Mouse (Mus musculus): ENCODE measurements at regions not wholly inside any gene's neighbourhood (a gene's known extent, or its start where the extent isn't known, plus 50 kb on each side); places are given as distances from the start of the nearest gene placed in this dataset.

DNA sequence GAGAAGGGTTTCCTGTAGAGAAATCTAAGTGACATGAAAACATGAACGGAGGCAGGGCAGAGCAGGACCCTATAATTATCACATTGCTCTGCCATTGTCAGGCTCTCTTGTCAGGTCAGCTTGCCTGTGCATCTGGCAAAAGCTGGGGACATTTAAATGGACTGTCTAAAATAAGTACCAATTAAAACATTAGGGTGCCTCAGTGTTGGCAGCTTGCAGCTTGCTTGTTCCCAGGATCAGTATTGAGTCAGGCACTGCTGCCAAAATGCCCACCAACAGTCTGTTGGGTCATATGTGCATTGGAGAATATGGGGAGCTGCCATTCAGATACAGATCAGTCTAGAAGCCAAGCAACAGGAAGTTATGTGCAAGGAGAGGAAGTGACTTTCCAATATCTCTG lies 349.5 kb upstream of the B3gat1 start:
- peak; percentile 66 to 91 for DNase-seq (ENCODE audit: low spot score in 2 of 2)

DNA sequence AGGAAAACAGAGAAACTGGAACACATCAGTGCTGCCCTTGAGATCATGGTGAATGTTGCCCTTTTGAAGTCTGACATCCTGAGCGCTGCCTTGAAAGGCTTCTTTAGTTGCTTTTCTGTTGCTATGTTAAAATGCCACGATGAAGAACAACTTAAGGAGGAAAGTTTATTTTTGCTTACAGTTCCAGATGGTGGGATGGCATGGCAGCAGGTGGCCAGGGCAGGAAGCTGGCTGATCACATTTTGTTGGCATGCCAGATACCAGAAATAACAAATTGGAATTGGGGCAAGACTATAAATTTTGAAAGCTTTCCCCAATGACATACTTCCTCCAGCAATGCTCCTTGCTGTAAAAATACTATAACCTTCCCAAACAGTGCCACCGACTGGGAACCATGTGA lies 334.9 kb upstream of the B3gat1 start:
- peak in 1 of 2 experiments; percentile 12 for DNase-seq (ENCODE audit: low spot score in 2 of 2)

DNA sequence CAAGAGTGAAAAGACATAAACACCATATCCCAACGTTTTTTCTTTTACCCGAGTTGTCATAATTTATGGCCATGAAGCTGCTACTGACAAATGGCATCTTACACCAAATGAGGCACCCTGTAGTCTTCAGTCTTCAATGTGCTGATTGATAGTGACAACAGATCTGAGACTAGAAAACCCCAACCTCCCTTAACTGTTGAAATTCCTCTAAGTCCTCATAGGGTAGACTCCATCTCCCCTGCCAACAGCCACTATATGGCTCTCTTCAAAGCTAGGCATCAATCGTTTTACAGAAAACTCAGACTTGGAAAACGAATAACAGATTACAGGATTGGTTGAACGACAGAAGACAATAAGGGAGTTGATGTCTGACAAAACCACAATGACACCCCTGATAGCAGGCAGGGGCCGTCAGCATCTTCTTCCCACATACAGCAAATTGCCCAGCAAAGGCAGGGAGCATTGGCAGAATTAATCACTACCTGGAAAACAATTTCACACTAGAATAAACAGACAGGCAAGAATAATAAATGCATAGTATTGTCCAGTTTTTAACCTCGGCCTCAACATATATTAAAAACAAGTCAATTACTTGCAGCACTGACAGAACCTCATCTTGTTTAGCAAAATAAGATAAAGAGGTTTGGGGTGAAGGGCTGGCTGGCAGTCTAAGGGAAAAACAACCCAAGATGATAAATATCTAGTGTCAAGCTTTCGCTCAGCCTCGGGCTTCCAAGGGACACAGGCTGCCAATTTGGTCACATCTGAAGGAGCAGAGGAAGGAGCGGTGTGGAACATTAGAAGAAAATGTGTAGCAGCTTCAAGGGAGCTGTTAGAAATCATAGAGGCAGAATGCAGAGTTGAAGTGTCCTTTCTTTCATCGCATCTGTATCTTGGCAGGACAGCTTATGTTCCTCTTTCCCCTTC lies 310.4 kb upstream of the B3gat1 start:
- no peak for DNase-seq (ENCODE audit: low spot score in 2 of 2)

DNA sequence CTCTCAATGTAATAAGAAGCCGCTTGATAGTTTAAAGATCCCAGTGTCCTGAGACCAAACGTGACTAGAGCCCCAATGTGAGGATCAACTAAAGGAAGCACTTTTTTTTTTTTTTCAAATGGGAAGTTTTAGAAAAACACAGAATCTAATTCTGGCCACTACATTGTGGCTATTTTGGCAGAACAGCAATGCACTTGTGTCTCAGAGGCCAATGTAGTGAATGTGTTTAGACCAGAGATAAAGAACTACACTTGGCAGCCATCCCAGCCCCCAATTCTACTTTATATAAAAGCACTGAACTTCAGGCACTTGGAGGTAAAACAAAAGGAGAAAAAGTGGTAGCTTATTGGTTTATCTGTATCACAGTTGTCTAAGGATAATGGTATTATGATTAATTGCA lies 298.0 kb upstream of the B3gat1 start:
- peak in 1 of 2 experiments; percentile 44 for DNase-seq (ENCODE audit: low spot score in 2 of 2)

DNA sequence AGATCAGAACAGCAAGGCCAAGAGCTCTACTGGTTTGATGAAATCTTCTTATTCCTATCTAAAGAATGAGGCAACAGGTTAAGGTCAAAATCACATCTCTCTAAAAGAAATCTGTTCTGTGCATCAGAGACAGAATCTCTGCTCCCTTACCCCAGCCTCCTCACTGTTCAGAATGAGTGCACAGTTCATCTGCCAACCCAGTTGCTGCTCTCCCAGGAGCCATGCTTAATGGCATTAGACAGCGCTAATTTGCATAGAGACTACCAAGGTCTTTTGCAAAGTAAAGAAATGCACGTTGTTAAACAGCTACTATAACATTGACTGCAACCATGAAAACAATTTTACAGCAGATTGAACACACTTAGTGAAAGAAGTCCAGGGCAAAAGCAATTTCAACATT lies 296.3 kb upstream of the B3gat1 start:
- no peak for DNase-seq (ENCODE audit: low spot score in 2 of 2)

DNA sequence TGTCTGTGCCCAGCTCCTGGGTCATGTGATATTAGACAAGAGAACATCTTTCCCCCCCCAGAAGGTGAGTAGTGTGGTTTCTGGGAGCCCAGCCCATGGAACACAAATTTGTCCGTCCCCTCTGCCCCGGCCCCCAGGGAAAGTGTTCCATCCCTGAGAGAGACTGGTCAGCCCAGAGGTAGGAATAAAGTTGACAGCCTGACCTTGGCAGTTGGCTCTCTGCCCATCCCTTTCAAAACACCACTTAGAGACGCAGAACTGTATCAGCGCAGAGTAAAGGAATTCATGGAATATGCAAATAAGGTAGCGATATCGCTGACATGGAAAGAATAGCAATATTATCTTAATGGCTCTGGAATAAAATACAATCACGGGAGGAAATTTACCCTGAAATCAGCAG lies 279.6 kb upstream of the B3gat1 start:
- no peak for DNase-seq (ENCODE audit: low spot score in 2 of 2)

DNA sequence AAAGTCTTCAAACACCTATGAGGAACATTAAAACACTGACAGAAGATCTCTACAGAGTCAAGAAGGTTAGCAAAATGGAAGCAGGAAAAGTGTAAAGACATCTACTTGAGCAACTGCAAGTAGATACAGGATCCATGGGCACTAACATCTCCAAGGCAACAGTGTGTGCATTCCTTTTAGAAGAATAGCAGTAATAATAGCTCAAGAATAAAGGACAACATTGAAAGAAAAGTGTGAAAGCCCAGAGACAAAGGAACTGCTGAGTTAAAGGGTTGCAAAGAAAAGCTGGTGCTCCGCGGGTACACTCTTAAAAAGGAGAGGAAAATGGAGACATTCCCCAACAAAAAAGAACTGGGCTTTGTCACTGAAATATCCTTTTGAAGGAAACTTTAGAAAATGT lies 272.4 kb upstream of the B3gat1 start:
- no peak for DNase-seq (ENCODE audit: low spot score in 2 of 2)

DNA sequence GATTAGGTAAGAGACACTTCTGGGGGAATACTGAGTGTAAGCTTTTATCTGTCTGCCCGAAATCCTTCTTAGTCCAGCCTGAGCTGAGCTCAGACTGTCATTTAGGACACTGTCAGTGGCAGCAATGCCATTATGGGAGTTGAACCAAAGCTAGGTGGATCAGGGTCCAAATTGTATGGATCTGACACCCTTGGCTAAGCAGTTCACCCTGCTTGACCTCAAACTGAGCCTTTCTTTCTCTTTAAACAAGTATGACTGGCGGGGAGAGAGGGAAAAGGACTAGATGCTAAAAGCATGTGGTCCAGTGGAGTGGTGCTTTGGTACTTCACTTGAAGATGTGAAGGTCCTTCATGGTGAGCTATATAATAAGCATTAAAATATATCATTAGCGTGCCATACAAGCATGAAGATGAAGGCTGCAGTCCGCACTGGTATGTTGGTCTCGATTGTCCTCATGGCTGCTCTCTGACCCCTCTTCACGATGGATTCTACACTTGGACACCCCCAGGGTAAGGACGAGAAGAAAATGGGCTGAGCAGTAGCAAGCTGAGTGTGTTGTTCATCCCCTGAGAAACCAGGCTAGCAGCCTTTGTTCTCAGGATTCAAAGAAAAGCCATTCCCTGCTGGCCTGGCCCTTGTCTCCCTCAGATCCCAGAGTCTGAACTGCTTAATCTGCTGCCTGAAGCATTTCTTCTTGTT lies 262.7 kb upstream of the B3gat1 start:
- no peak for DNase-seq (ENCODE audit: low spot score in 2 of 2)

DNA sequence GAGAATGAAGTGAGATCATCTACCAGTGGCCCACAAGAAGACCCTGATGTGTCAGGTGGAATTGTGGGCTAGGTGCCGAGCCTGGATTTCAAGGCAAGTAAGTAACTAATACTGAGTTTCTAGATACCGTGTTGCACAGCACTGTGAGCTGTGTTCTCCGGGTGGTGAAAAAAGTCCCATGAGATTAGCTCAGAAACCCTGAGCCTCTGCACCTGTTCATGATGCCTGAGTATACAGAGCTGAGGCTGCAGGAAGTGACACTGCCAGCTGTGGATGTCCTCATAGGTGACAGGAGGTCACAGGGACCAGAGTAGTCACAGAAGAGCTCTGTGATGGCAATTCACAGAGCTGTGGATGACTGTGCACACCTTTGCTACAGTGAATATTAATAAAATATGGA lies 257.2 kb upstream of the B3gat1 start:
- DNase-seq (ENCODE audit: low spot score in 2 of 2), result no peak

DNA sequence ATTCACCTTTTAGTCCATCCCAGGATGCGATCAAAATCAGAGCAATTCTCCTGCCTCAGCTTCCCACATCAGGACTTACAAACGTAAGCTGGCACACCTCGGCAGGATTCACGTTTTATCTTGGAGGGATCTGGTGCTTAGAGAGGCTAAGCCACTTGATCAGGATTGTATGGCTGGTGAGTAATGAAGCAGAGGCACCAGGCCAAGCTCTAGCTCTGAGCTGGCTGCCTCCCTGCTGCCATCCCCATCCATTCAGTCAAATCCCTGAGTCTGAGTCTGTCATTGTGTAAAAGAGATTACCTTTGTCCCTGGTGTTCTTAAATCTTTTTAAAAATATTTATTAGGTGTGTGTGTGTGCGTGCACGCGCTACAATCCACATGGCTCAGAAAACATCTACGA lies 252.6 kb upstream of the B3gat1 start:
- peak in 1 of 2 experiments; percentile 21 for DNase-seq (ENCODE audit: low spot score in 2 of 2)

DNA sequence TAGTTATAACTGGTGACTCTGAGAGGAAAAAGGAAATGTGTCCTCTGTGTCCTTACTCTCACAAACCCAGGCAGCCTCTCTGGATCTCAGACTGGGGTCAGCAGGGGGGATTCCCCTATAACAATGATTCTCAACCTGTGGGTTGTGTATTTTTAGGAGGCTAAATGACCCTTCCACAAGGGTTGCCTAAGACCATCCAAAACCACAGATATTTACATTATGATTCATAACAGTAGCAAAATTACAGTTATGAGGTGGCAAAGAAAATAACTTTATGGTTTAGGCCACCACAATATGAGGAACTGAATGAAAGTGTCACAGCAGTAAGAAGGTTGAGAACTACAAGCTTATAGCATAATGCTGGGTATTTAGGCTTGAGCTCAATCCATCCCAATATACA lies 251.6 kb upstream of the B3gat1 start:
- no peak for DNase-seq (ENCODE audit: low spot score in 2 of 2)

DNA sequence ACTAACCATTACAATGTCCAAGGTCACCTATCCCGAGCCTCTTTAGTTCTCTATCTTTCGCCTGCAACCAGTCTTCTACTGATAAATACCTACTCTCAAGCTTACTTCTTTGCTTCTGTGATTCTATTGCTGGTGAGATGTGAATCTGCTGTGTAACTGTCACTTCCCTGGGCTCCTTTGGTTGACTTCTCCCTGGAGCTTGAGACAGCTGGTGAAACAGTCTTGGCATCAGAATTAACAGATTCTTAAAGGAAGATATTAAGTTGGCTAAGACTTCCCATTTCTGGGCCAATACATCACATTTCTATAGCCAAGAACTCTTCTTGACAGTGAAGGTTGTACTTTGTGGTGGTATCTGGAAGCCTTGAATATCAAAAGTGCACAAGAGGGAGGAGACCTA lies 239.8 kb upstream of the B3gat1 start:
- DNase-seq (ENCODE audit: low spot score in 2 of 2), result no peak

DNA sequence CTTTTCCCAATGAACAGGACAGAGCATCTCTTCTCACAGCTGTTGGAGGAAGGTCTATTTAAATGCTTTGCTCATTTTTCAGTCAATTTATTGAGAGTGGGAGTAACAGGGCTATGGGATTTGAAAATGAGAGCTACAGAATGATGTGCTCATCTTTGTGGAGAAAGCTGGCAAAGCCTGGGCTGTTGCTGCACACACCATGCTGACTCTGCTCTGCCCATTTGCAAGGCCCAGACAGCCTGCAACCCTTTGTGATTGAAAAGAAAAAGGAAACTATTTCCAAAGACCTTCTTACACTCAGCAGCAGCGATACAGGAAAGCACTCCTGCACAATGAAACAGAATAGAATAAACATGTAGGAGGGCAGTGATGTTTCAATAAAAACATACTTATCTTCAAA lies 231.5 kb upstream of the B3gat1 start:
- DNase-seq (ENCODE audit: low spot score in 2 of 2), result no peak

DNA sequence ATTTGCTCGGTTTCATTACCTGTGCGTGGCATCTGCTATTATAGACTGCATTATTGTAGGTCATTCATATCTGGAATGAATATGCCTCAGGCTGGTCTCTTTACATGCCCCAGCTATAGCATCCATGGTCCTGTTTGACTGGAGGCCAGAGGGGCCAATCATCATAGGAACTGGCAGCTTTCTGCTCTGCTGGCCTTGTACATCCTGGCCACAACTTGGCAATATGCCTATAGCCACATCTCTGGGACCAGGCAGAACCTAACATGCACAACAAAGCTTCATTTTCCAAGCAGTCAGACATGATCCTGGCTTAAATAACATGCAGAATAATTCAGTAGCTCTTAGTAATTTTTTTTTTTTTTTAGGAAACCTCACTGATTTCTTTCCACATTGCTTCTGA lies 227.6 kb upstream of the B3gat1 start:
- no peak for DNase-seq (ENCODE audit: low spot score in 2 of 2)

DNA sequence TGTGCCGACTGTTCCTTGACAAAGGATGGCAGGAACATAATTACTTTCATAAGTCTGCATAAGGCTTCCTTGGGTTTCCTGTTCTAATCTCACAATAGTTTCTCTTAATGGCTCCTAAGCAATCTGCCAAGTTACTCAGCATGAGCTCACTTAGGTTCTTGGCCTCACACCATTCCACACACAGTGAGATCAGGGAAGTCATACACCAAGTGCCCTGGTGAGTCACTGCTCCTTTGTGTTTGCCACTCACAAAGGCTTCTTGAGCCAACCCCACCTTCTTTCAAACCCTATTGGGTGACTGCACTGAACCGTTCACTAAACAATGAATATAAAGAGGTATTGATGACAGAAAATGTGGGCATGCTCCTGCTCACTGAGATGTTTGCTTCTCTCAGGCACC lies 214.9 kb upstream of the B3gat1 start:
- no peak for DNase-seq (ENCODE audit: low spot score in 2 of 2)

DNA sequence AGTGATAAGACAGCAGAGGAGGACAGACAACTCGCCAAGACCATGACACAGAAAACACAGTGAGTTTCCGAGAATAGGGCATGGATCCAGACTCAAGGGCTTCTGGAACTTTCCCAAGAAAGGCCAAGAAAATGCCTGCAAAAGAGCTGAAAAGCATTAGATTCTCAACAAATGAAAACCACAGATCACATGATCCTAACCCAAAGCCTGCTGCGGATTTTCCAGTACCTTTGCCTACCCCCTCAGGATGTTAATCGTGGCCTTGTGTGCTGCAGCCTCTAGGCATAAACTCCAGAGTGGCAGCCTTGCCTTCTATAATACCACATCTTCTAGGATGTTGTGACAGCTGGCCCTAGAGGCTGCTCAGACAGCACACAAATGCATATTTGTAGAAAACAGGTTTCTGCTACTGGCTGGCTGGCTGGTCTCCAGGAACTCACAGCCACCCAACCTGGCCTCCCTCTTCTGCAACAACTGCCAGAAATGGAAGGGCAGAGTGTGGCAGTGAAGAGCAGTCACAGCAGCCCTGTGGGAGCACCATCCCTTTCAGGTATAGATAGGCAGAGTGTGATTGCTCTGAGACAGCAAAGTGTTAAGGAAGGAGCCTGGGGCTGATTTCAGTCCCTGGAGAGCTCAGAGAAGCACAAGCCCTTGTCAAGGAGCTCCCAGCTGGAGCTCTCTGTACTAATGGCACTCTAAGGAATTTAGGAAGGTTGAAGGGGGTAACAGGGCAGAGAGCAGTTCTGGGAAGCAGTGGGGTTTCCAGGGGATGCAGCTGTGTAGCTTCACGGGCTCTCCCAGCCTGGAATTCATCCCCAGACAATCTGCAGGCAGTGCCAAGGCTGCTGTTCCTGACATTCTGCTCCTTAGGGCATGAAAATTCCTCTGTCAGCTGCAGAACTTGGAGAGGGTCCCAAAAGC lies 213.7 kb upstream of the B3gat1 start:
- DNase-seq (ENCODE audit: low spot score in 2 of 2), result peak; percentile 19 to 20

DNA sequence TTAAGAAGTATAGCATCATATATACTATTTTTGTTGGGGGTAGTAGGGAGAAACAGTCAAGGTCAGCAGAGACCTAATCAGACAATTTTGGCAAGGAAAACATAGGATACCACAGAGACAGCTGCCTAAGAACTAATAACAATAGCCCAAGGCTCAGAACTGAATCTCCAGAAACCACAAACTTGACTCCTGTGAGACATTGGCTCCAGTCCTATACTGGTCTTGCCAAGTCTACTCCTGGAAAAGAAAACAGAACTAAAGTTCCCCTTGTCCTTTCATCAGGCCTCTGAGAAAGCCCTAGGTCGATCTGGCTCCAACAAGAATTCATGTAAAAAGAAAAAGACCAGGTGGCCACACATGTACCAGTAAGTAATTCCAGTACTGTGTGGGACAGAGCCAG lies 209.4 kb upstream of the B3gat1 start:
- DNase-seq (ENCODE audit: low spot score in 2 of 2), result no peak

DNA sequence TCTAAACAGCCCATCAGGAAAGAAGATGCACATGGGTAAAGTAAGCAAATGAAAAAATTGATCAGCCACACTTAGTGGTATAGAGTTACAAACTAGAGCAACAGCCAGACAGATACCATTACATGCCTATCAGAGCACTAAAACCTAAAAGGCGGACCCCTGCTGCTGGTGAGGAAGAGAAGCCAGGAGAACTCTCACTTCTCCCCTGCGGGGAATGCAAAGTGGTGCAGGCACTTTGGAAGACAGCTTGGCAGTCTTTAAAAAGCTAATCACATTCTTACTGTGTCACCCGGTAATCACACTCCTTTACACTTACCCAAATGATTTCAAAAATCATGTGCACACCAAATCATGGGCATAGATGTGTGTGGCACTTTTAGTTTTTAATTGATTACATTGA lies 204.8 kb upstream of the B3gat1 start:
- no peak for DNase-seq (ENCODE audit: low spot score in 2 of 2)

DNA sequence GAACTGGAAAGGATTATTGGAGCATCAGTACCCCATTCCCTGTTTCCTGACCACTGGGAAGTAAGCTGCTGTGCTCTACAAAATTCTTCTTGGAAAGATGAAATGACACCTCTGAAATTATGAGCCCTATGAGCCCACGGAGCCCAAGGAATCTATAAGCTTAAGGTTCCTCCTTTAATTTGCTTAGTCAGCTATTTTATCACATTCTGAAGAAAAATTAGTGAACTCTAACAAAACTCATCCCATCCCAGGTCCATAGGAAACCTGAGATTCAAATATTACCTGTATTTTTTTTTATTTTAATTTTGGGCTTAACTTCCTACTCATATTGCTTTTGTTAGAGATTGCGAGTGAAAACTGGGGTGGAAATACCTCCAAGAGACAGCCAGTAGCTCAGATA lies 194.5 kb upstream of the B3gat1 start:
- no peak for DNase-seq (ENCODE audit: low spot score in 2 of 2)

DNA sequence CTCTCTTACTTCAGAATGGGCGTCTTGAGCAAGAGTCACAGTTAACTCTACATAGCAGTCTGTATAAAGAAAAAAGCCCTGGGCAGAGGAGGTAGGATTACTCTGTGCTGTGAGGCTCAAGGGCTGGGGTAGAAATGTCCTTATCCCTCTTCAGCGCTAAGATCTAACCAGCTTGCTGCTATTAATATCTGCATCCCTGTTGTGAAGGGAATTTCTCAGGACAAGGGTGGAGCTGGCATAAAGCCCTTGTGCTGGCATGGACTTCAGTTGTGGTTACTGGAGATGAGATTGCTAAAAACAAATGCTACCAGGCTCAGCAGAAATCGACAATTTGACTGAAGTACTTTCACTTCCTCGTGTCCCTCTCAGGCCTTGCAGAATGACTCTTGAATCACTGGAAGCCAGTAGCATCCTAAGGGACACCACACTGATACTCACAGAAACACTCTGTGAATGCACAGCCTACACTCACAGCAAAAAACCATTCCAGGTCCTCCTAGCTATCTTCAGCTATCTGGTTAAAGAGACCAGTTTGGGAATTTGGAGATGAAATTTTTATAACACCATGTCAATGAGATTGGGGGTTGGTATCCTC lies 185.1 kb upstream of the B3gat1 start:
- DNase-seq (ENCODE audit: low spot score in 2 of 2), result peak in 1 of 2 experiments; percentile 29

DNA sequence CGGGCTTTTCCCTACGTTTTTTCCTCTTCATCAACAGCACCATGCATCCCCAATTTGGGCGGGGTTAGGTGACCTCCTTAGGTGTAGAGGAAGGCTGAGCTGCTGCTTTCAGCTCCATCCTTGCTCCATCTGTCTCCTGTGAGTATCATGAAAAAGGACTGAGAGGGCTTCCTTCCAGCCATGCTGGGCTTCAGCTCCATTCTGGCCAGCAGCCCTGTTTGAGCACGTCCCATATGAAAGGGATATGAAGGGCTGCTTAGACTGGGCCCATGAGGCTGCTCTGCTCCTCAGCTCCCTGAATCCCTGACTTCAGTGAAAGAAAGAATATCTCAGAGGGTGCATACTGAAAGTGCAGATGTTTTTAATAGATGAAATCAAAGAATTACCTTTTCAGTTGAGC lies 184.4 kb upstream of the B3gat1 start:
- DNase-seq (ENCODE audit: low spot score in 2 of 2), result no peak

All from layer of hippocampus, postnatal 14 days (tissue).